Mouse (Mus musculus) neural tube, embryonic 13.5 days (tissue): ENCODE measurements around the gene Six5. TPM values are rescaled to one million over a fixed set of nuclear protein-coding genes. Genes with fewer than 3 reads are reported as not detected.

Experiments used
- ATAC-seq: fragments of 200-750 bp; cut with Nextera tagmentation; 2 replicates; pipeline ENCODE4 v1.8.0; 2017; ENCODE audit warnings: low read depth, mild to moderate bottlenecking, moderate TSS enrichment, moderate library complexity
- H3K27ac ChIP-seq: fragments of 300-500 bp; sonication (generic); replicated peaks from 2 replicates; pipeline ENCODE4 v1.5.1; 2015; ENCODE audit warnings: moderate library complexity, mild to moderate bottlenecking, inconsistent platforms
- H3K27me3 ChIP-seq: fragments of 300-500 bp; sonication (generic); 2 replicates; pipeline ENCODE4 v1.6.1; 2015; ENCODE audit warnings: mild to moderate bottlenecking, inconsistent platforms
- H3K36me3 ChIP-seq: fragments of 300-500 bp; sonication (generic); 2 replicates; pipeline ENCODE4 v1.6.1; 2015; ENCODE audit warnings: mild to moderate bottlenecking, inconsistent platforms
- H3K4me1 ChIP-seq: fragments of 300-500 bp; sonication (generic); replicated peaks from 2 replicates; pipeline ENCODE4 v1.6.1; 2015; ENCODE audit warnings: inconsistent platforms
- H3K4me2 ChIP-seq: fragments of 300-500 bp; sonication (generic); 2 replicates; pipeline ENCODE4 v1.6.1; 2015; ENCODE audit warnings: inconsistent platforms, mild to moderate bottlenecking, moderate library complexity
- H3K4me3 ChIP-seq: fragments of 300-500 bp; sonication (generic); 2 replicates; pipeline ENCODE4 v1.5.1; 2015; ENCODE audit warnings: mild to moderate bottlenecking, inconsistent platforms
- H3K9ac ChIP-seq: fragments of 300-500 bp; sonication (generic); 2 replicates; pipeline ENCODE4 v1.6.1; 2015; ENCODE audit warnings: moderate library complexity, mild to moderate bottlenecking, inconsistent platforms
- H3K9me3 ChIP-seq: fragments of 300-500 bp; sonication (generic); 2 replicates; pipeline ENCODE4 v1.6.1; 2016; ENCODE audit warnings: inconsistent platforms
- WGBS: fragments of 180-500 bp; shearing (Covaris S2); methylation state at CpG from one replicate; pipeline ENCODE4 v1.1.7; 2015; 5-methylcytosine and 5-hydroxymethylcytosine counted together
- microRNA-seq: library from miRNA; unstranded; fragments of <30 nt; microRNA quantifications from one replicate; pipeline ENCODE4, GENCODE M21; 2016
- polyA plus RNA-seq: library from polyadenylated mRNA; unstranded; fragments of >200 nt; fragmentation: Nextera tagmentation; extraction: Ambion mirVana; gene quantifications from 2 replicates; pipeline ENCODE4 v1.2.1, GENCODE M21; 2015

Gene Six5
- polyA plus RNA-seq, 1 experiment from 2014 or later, result 2.5 TPM

DNA sequence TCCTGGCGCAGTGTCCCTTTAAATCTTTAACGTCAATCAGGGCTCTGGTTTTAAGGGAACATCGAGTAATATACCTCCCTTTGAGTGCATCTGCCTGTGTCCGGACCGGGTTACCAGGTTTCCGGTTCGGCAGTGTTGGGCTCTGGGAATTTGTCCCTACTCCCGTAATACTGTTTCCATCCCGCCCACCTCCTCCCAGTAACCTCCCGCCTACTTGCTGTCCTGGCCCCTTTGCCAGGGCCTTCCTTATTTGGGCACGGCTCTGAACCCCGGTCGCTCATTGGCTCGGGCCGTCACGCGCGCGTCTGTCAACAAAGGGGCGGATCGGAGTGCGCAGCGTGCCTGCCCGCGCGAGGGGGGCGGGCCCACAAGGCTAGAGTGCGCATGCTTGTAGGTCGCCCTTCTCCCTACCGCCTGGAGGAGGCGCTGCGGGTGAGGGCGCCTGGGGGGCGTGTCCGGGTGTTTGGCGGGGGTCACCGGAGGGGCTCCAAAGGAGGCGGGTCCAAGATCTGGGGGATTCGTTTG lies 37.0 kb downstream of the Six5 start:
- Histone ChIP-seq H3K27ac (peak overlapping the region; percentile 93), H3K9ac (peak overlapping the region; percentile 71), H3K36me3 (peaks cover 20% of the 10 kb centered on the region), H3K9me3 (no peaks in the 10 kb centered on the region), H3K27me3 (no peaks in the 10 kb centered on the region), H3K4me3 (peak overlapping the region; percentile 48), H3K4me1 (peaks cover 26% of the 10 kb centered on the region), H3K4me2 (peak overlapping the region; percentile 63)
- peak; percentile 99 for ATAC-seq
- WGBS, result under 1% methylated on average over 39 of the region's 39 CpGs

DNA sequence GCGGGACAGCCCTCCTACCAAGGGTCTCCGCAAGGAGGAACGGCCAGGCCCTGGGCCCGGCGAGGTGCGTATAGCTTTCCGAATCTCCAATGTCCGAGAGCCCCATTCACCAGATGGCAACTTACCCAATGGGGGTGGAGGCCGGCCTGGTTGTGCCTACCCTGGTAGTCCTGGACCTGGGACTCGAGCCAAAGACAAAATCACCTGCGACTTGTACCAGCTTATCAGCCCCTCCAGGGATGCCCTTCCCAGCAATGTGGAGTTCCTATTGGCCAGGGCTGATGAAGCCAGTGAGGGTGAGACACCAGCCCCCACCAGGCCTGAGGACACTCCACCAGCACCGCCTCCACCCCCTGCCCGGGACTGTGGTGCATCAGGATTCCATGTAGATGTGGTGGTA lies 41.8 kb downstream of the Six5 start:
- H3K4me3 ChIP-seq, result no peak overlapping the region
- no peak overlapping the region for H3K27ac ChIP-seq
- no peak for ATAC-seq
- H3K4me1 ChIP-seq, result peaks cover 15% of the 10 kb centered on the region
- H3K9me3 ChIP-seq, result no peaks in the 10 kb centered on the region
- H3K36me3 ChIP-seq, result peaks cover 68% of the 10 kb centered on the region
- H3K9ac ChIP-seq, result no peak overlapping the region
- no peak overlapping the region for H3K4me2 ChIP-seq
- WGBS, result 95% methylated on average over 13 of the region's 13 CpGs
- no peaks in the 10 kb centered on the region for H3K27me3 ChIP-seq

DNA sequence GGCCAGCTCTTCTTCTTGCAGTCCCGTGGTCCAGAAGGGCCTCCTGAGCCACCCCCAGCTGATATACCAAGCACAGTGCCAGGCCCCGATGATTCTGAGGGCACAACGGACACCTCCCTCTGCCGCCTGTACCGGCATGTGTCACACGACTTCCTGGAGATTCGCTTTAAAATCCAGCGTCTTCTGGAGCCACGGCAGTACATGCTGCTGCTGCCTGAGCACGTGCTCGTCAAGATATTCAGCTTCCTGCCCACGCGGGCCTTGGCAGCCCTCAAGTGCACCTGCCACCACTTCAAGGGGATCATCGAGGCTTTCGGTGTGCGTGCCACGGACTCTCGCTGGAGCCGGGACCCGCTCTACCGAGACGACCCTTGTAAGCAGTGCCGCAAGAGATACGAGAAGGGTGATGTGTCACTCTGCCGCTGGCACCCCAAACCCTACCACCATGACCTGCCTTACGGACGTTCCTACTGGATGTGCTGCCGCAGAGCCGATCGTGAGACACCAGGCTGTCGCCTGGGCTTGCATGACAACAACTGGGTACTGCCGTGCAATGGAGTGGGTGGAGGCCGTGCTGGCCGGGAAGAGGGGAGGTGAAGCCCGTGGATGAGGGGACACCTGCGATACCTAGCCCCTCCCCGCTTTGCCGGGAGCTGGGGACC lies 42.4 kb downstream of the Six5 start:
- Histone ChIP-seq H3K36me3 (peaks cover 74% of the 10 kb centered on the region), H3K9ac (no peak overlapping the region), H3K4me2 (no peak overlapping the region), H3K27ac (no peak overlapping the region), H3K4me1 (peaks cover 13% of the 10 kb centered on the region), H3K9me3 (no peaks in the 10 kb centered on the region), H3K4me3 (no peak overlapping the region), H3K27me3 (no peaks in the 10 kb centered on the region)
- 93% methylated on average over 38 of the region's 38 CpGs for WGBS
- ATAC-seq, result no peak

DNA sequence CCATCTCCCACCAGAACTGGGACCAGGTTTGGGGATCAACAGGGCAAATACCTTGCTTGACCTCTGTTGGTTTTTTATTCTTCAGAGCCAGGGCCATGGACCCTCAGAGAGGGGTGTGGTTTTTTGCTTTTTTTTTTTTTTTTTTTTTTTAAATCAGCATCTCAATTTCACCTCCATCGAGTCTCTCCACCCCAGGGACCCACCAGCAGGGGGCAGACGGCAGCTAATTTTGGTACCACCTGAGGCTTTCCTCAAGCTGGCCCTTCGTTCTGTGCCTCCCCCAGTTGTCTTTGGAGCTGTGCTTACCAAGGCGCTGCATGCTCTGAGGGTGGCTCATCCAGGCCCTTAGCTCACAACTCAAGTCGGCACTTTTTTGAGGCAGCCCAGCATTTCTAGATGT lies 43.0 kb downstream of the Six5 start:
- Histone ChIP-seq H3K36me3 (peaks cover 79% of the 10 kb centered on the region), H3K27me3 (no peaks in the 10 kb centered on the region), H3K9me3 (no peaks in the 10 kb centered on the region), H3K27ac (no peak overlapping the region), H3K9ac (no peak overlapping the region), H3K4me2 (no peak overlapping the region), H3K4me3 (no peak overlapping the region), H3K4me1 (peaks cover 7% of the 10 kb centered on the region)
- ATAC-seq, result no peak
- WGBS, result 56% methylated on average over 5 of the region's 5 CpGs

DNA sequence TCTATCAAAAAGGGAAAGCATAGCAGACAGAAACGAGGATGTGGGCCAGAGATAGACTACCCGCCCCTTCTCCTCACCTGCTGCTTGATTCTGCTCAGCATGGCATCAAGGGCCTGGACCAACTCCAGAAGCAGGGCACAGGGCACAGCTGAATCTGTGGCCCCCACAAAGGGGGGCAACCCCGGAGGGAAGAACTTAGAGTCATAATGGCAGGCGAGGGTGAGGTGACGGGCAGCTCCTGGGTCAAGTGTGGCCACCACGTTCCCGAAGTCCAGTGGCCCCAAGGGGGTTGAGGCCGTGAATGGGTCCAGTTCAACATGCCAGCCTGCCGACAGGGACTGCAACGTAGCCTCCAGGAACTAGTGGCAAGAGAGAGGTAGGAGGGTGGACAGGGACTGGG lies 52.4 kb downstream of the Six5 start:
- Histone ChIP-seq H3K4me1 (peaks cover 30% of the 10 kb centered on the region), H3K27ac (no peak overlapping the region), H3K9me3 (no peaks in the 10 kb centered on the region), H3K36me3 (peaks cover 35% of the 10 kb centered on the region), H3K27me3 (no peaks in the 10 kb centered on the region), H3K4me3 (no peak overlapping the region), H3K9ac (0 out of 2 replicates have a peak overlapping the region, but pooled peaks have one; percentile 26), H3K4me2 (no peak overlapping the region)
- no peak for ATAC-seq
- WGBS, result 91% methylated on average over 10 of the region's 10 CpGs

DNA sequence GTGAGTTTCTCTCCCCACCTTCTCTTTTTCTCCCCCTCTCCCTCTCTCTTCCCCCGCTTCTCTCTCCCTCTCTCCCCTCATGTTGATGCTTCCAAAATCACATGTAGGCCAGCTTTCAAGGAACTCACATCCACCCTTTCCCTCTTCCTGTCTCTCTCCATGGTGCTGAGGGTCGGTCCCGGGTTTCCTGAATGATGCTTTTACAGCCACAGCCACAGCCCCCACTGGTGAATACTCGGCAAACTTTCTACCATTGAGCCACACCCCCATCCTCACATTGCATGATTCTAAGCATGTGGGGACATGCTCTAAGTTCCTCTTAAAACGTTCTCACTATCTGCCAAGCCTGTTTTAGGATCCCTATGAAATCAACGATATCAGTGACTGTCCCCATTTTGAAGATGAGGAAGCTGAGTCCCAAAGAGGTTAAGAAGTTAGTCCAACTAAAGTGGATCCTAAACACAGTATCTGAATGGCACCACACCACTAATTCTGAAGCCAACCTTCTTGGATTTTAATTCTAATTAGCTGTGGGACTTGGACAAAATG lies 53.2 kb downstream of the Six5 start:
- H3K27me3 ChIP-seq, result no peaks in the 10 kb centered on the region
- no peak for ATAC-seq
- H3K9ac ChIP-seq, result peak overlapping the region; percentile 79
- WGBS, result 56% methylated on average over 6 of the region's 6 CpGs
- H3K36me3 ChIP-seq, result peaks cover 35% of the 10 kb centered on the region
- peaks cover 30% of the 10 kb centered on the region for H3K4me1 ChIP-seq
- H3K9me3 ChIP-seq, result no peaks in the 10 kb centered on the region
- no peak overlapping the region for H3K27ac ChIP-seq
- H3K4me3 ChIP-seq, result peak overlapping the region; percentile 53
- H3K4me2 ChIP-seq, result peak overlapping the region; percentile 97

Small RNA genes within 50 kb of the gene (microRNA-seq; reads per million reads assigned to microRNA genes)
- gene Mir3100, result not detected

Other genes with a start within 250 kb of the Six5 start
- 12.6 and 12.8 TPM in 2 replicates for gene Pglyrp1, start 223.3 kb upstream of the Six5 start, polyA plus RNA-seq
- 19.7 and 23.0 TPM in 2 replicates for gene Ccdc61, start 184.2 kb upstream of the Six5 start, polyA plus RNA-seq
- gene Nova2, start 168.7 kb upstream of the Six5 start, polyA plus RNA-seq, result 9.7 and 10.7 TPM in 2 replicates
- gene Nanos2, start 107.2 kb upstream of the Six5 start, polyA plus RNA-seq, result 0.56 TPM in 2 replicates
- 5.8 and 7.4 TPM in 2 replicates for gene Mypop, start 103.3 kb upstream of the Six5 start, polyA plus RNA-seq
- gene Irf2bp1, start 90.5 kb upstream of the Six5 start, polyA plus RNA-seq, result 28.4 and 29.9 TPM in 2 replicates
- gene Foxa3, start 71.1 kb upstream of the Six5 start, polyA plus RNA-seq, result 0.13 and 0.14 TPM in 2 replicates
- gene Sympk, start 70.2 kb upstream of the Six5 start, polyA plus RNA-seq, result 30.4 and 32.7 TPM in 2 replicates
- gene Rsph6a, start 39.9 kb upstream of the Six5 start, polyA plus RNA-seq, result not detected in 2 replicates
- gene Dmwd, start 18.4 kb upstream of the Six5 start, polyA plus RNA-seq, result 25.1 and 26.0 TPM in 2 replicates
- gene Dmpk, start 10.7 kb upstream of the Six5 start, polyA plus RNA-seq, result 10.5 and 10.7 TPM in 2 replicates
- gene Gm4969, start 23.8 kb downstream of the Six5 start, polyA plus RNA-seq, result 2.1 and 2.3 TPM in 2 replicates
- 17.7 and 18.1 TPM in 2 replicates for gene Fbxo46, start 25.3 kb downstream of the Six5 start, polyA plus RNA-seq
- 21.7 and 22.2 TPM in 2 replicates for gene Qpctl, start 54.7 kb downstream of the Six5 start, polyA plus RNA-seq
- 108 and 118 TPM in 2 replicates for gene Snrpd2, start 55.1 kb downstream of the Six5 start, polyA plus RNA-seq
- 1.3 and 1.4 TPM in 2 replicates for gene Gipr, start 71.5 kb downstream of the Six5 start, polyA plus RNA-seq
- gene Eml2, start 81.8 kb downstream of the Six5 start, polyA plus RNA-seq, result 6.8 and 8.1 TPM in 2 replicates
- gene Gpr4, start 117.9 kb downstream of the Six5 start, polyA plus RNA-seq, result 2.0 and 2.6 TPM in 2 replicates
- gene Opa3, start 133.7 kb downstream of the Six5 start, polyA plus RNA-seq, result 38.7 and 39.9 TPM in 2 replicates
- 41.2 and 46.3 TPM in 2 replicates for gene Vasp, start 177.2 kb downstream of the Six5 start, polyA plus RNA-seq
- 0.41 and 0.59 TPM in 2 replicates for gene Ppm1n, start 185.5 kb downstream of the Six5 start, polyA plus RNA-seq
- gene Rtn2, start 188.0 kb downstream of the Six5 start, polyA plus RNA-seq, result 103 and 117 TPM in 2 replicates
- gene Fosb, start 215.5 kb downstream of the Six5 start, polyA plus RNA-seq, result 0.06 and 0.19 TPM in 2 replicates